Mouse (Mus musculus) cerebellum, adult 2 months (tissue): ENCODE measurements around the gene 1700034J05Rik.

Experiments
- CTCF ChIP-seq: fragments of 200-500 bp; IDR thresholded peaks from 2 replicates; pipeline ENCODE4 v1.5.1; 2011; ENCODE audit warnings: low read depth, mild to moderate bottlenecking, control low read depth, low read length, moderate library complexity, borderline replicate concordance; ENCODE audit not compliant: insufficient read depth
- POLR2A ChIP-seq: fragments of 200-500 bp; IDR thresholded peaks from 2 replicates; pipeline ENCODE4 v1.6.1; 2011; ENCODE audit warnings: low read length, control low read depth, borderline replicate concordance; ENCODE audit not compliant: insufficient read depth

DNA sequence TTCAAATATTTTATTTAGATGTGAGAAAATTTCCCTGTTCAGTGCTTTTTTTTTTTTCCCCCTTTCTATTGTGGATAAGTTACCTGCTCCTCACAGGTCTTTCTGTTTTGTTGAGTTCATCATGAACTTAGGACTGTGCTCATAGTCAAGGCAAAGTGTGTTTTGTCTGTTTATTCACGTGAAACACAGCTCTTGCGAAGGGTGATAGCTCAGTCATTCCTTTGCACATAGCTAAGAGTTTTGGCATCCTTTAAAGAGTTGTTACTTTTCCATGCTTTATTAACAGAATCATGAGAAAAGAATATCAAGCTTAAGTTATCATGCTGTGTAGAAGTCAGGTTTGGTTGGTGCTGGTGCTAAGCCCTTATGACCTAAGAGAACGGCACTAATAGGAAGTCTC lies 49.5 kb downstream of the 1700034J05Rik start:
- TF ChIP-seq CTCF: no peak
- TF ChIP-seq POLR2A: no peak
